Mouse (Mus musculus): ENCODE results near the gene Btbd9.

GRCm38 (mm10) chr17:30260641-30261306, 315.5 kb downstream of the Btbd9 start:
- TF ChIP-seq CTCF (IDR thresholded peaks at IDR 0.05; ENCODE audit: extremely low read depth, insufficient read depth, low read length) (no peak), POLR2A (IDR thresholded peaks at IDR 0.05; ENCODE audit: extremely low read depth, insufficient read depth, low read length) (no peak)
